Mouse (Mus musculus): ENCODE data around the gene Tmem254c.
"Not testable (repeated sequence)": the region's sequence is repeated elsewhere in the genome, so short reads cannot be mapped to it uniquely, and the experiment has no call there.

- not testable (repeated sequence) for TF ChIP-seq EP300, CTCF (IDR thresholded peaks at IDR 0.05; ENCODE audit: low read depth)
These were observed 32.8 kb downstream of the Tmem254c start for GRCm38 (mm10) chr14:26034364-26034763.
